Mouse (Mus musculus) heart, embryonic 12.5 days (tissue): ENCODE measurements around the gene Slc15a1. TPM values are rescaled to one million over a fixed set of nuclear protein-coding genes. Genes with fewer than 3 reads are reported as not detected.

Experiments
- ATAC-seq: fragments of 200-750 bp; cut with Nextera tagmentation; 2 replicates; pipeline ENCODE4 v1.8.0; 2017; ENCODE audit warnings: moderate TSS enrichment, moderate library complexity; ENCODE audit not compliant: insufficient number of reproducible peaks, low FRiP score
- H3K27ac ChIP-seq: fragments of 300-500 bp; sonication (generic); 2 replicates; pipeline ENCODE4 v1.5.1; 2016; ENCODE audit warnings: mild to moderate bottlenecking, moderate library complexity; ENCODE audit not compliant: poor library complexity, severe bottlenecking
- H3K27me3 ChIP-seq: fragments of 300-500 bp; sonication (generic); replicated peaks from 2 replicates; pipeline ENCODE4 v1.6.1; 2016; ENCODE audit warnings: mild to moderate bottlenecking, moderate library complexity
- H3K36me3 ChIP-seq: fragments of 300-500 bp; sonication (generic); 2 replicates; pipeline ENCODE4 v1.6.1; 2016; ENCODE audit warnings: mild to moderate bottlenecking, moderate library complexity
- H3K4me1 ChIP-seq: fragments of 300-500 bp; sonication (generic); replicated peaks from 2 replicates; pipeline ENCODE4 v1.6.1; 2016; ENCODE audit warnings: mild to moderate bottlenecking
- H3K4me2 ChIP-seq: fragments of 300-500 bp; sonication (generic); 2 replicates; pipeline ENCODE4 v1.6.1; 2016; ENCODE audit warnings: mild to moderate bottlenecking, moderate library complexity
- H3K4me3 ChIP-seq: fragments of 300-500 bp; sonication (generic); 2 replicates; pipeline ENCODE4 v1.5.1; 2016; ENCODE audit warnings: mild to moderate bottlenecking
- H3K9ac ChIP-seq: fragments of 300-500 bp; sonication (generic); 2 replicates; pipeline ENCODE4 v1.6.1; 2016; ENCODE audit warnings: mild to moderate bottlenecking, moderate library complexity
- H3K9me3 ChIP-seq: fragments of 300-500 bp; sonication (generic); replicated peaks from 2 replicates; pipeline ENCODE4 v1.6.1; 2016; ENCODE audit warnings: mild to moderate bottlenecking, moderate library complexity
- WGBS: fragments of 180-500 bp; shearing (Covaris S2); methylation state at CpG from one replicate; pipeline ENCODE4 v1.1.7; 2016; 5-methylcytosine and 5-hydroxymethylcytosine counted together
- polyA plus RNA-seq: library from polyadenylated mRNA; unstranded; fragments of >200 nt; fragmentation: Nextera tagmentation; extraction: Ambion mirVana; gene quantifications from 2 replicates; pipeline ENCODE4 v1.2.1, GENCODE M21; 2016

Slc15a1 gene
- polyA plus RNA-seq = 0.13 TPM in 1 of 2 replicates, not detected in the other

- peaks cover 11% of the 10 kb centered on the region for H3K4me1 ChIP-seq
- H3K4me2 ChIP-seq = peak within 1 kb of the TSS; percentile 65
- no peaks in the 10 kb centered on the region for H3K9me3 ChIP-seq
- ATAC-seq = no peak
- H3K27ac ChIP-seq = no peak within 1 kb of the TSS
- H3K4me3 ChIP-seq = peak within 1 kb of the TSS; percentile 33
- 9% methylated on average over 33 of the region's 33 CpGs for WGBS
- peaks cover 42% of the 10 kb centered on the region for H3K27me3 ChIP-seq
- no peaks in the 10 kb centered on the region for H3K36me3 ChIP-seq
- H3K9ac ChIP-seq = peak within 1 kb of the TSS; percentile 16; the same call in 1 of the 2 replicates
Observed at GRCm38 (mm10) chr14:121504781-121505484, at the start of gene Slc15a1. Gene Slc15a1, minus strand, starts transcription at chr14:121505252.

DNA sequence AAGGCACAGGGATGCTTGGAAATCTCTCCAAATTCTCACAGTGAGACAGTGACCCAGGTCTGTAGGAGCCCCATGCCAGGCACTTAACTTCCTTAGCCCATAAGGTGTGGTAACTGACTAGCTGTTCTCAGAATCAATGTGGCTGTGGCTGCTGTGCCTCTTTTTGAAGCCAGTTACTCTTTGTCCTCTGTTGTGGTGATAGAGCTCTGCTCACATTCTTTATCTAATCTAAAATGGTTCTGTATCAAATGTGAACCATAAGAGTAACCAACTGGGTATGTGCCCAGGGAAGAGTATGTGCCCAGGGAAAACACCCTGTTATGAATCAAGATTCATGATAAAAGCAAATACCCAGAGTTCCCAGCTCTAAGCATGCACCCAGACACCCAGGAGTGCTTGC, 48.7 kb upstream of the Slc15a1 start:
- no peak for ATAC-seq
- no peak overlapping the region for H3K4me2 ChIP-seq
- H3K36me3 ChIP-seq = peaks cover 11% of the 10 kb centered on the region
- no peaks in the 10 kb centered on the region for H3K27me3 ChIP-seq
- H3K9ac ChIP-seq = no peak overlapping the region
- H3K27ac ChIP-seq = no peak overlapping the region
- H3K4me1 ChIP-seq = no peaks in the 10 kb centered on the region; the same call in 1 of the 2 replicates
- H3K4me3 ChIP-seq = no peak overlapping the region
- H3K9me3 ChIP-seq = no peaks in the 10 kb centered on the region

DNA sequence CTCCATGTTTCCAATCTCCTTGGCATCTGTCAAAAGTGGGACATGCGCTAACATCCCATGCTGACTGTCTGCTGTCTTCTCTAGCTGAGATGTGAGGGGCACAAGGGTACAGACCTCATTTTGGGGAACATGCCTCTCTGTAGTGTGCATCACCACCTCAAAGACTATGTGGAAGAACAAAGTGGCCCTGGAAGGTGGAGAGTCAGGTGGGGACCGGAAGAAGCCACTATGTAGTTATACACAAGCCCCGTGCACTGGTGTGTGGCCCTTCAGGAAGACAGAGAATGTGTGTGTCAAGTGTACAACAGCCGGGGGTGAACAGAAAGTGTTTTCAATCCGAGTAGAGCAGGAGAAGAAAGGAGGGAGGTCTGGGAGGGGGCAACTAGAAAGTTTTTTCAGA, 47.5 kb upstream of the Slc15a1 start:
- Histone ChIP-seq H3K36me3 (peaks cover 11% of the 10 kb centered on the region), H3K4me2 (no peak overlapping the region), H3K9me3 (no peaks in the 10 kb centered on the region), H3K4me1 (peaks cover 3% of the 10 kb centered on the region), H3K27ac (no peak overlapping the region), H3K27me3 (no peaks in the 10 kb centered on the region), H3K9ac (no peak overlapping the region), H3K4me3 (no peak overlapping the region)
- ATAC-seq = no peak
- 81% methylated on average over 5 of the region's 5 CpGs for WGBS

GRCm38 (mm10) chr14:121549834-121550233, 44.8 kb upstream of the Slc15a1 start:
- no peak overlapping the region for H3K9ac ChIP-seq
- ATAC-seq = no peak
- no peak overlapping the region for H3K4me2 ChIP-seq
- H3K27ac ChIP-seq = no peak overlapping the region
- no peak overlapping the region for H3K4me3 ChIP-seq
- no peaks in the 10 kb centered on the region for H3K27me3 ChIP-seq
- peaks cover 15% of the 10 kb centered on the region for H3K36me3 ChIP-seq
- no peaks in the 10 kb centered on the region for H3K9me3 ChIP-seq
- peaks cover 10% of the 10 kb centered on the region for H3K4me1 ChIP-seq
- 74% methylated on average over 6 of the region's 6 CpGs for WGBS

- Histone ChIP-seq H3K27ac (no peak overlapping the region), H3K4me1 (peaks cover 10% of the 10 kb centered on the region), H3K9ac (no peak overlapping the region), H3K36me3 (peaks cover 12% of the 10 kb centered on the region; the same call in 1 of the 2 replicates), H3K9me3 (no peaks in the 10 kb centered on the region), H3K4me3 (no peak overlapping the region), H3K27me3 (no peaks in the 10 kb centered on the region), H3K4me2 (no peak overlapping the region)
- 47% methylated on average over 7 of the region's 7 CpGs for WGBS
- no peak for ATAC-seq
Observed at GRCm38 (mm10) chr14:121547745-121548144, 42.7 kb upstream of the Slc15a1 start.

DNA sequence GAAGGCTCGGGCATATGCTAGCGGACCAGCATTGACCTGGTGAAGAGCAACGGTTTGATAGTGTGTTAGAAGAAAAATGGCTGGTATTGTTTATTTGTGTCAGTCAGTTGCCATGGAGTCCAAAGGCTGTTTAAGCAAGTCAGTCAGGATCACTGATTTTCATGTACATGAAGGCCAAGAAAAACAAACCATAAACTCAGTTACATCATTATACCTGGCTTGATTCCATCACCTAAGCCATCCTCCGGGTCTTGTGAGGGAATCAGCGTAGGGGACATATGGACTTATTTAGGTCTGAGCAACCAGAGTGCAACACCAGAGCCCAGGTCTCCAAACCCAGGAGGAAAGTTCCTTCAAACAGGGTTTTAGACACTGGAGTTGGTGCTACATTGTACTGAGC, 41.6 kb upstream of the Slc15a1 start:
- no peak for ATAC-seq
- 82% methylated on average over 5 of the region's 5 CpGs for WGBS
- Histone ChIP-seq H3K4me2 (no peak overlapping the region), H3K27ac (no peak overlapping the region), H3K9ac (no peak overlapping the region), H3K4me3 (no peak overlapping the region), H3K27me3 (no peaks in the 10 kb centered on the region), H3K9me3 (no peaks in the 10 kb centered on the region), H3K36me3 (peaks cover 12% of the 10 kb centered on the region; the same call in 1 of the 2 replicates), H3K4me1 (peaks cover 10% of the 10 kb centered on the region)

- Histone ChIP-seq H3K27me3 (no peaks in the 10 kb centered on the region), H3K4me1 (peaks cover 14% of the 10 kb centered on the region), H3K9me3 (no peaks in the 10 kb centered on the region), H3K9ac (no peak overlapping the region), H3K4me3 (no peak overlapping the region), H3K27ac (no peak overlapping the region), H3K4me2 (no peak overlapping the region), H3K36me3 (peaks cover 12% of the 10 kb centered on the region; the same call in 1 of the 2 replicates)
- 79% methylated on average over 14 of the region's 14 CpGs for WGBS
- ATAC-seq = no peak
Observed at GRCm38 (mm10) chr14:121545551-121546331, 40.7 kb upstream of the Slc15a1 start.

GRCm38 (mm10) chr14:121541262-121541661, 36.2 kb upstream of the Slc15a1 start:
- H3K4me2 ChIP-seq = no peak overlapping the region
- no peaks in the 10 kb centered on the region for H3K27me3 ChIP-seq
- H3K4me1 ChIP-seq = peaks cover 4% of the 10 kb centered on the region; the same call in 1 of the 2 replicates
- ATAC-seq = no peak
- whole genome bisulfite sequencing = 60% methylated on average over 7 of the region's 7 CpGs
- no peak overlapping the region for H3K27ac ChIP-seq
- no peaks in the 10 kb centered on the region; the same call in 1 of the 2 replicates for H3K9me3 ChIP-seq
- H3K4me3 ChIP-seq = no peak overlapping the region
- H3K36me3 ChIP-seq = peaks cover 3% of the 10 kb centered on the region; the same call in 1 of the 2 replicates
- H3K9ac ChIP-seq = no peak overlapping the region

DNA sequence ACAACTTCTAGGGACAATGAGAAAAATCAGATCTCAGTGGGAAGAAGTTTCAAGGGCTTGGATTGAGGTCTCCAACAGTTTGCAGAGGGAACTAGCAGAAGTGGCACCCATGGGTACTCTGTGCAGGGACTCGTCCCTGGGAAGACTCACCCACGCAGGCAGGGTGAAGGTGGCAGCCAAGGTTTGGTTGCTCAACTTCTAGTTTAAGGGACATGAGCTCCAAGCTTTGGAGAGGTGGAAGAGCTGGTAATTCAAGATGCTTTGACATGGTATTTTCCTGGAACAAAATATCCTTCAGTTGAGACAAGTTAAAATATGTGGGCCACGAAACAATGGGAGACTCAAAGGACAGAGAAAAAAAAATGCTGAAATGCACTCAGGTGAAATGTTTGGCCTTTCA, 29.4 kb upstream of the Slc15a1 start:
- WGBS = 75% methylated on average over 3 of the region's 3 CpGs
- Histone ChIP-seq H3K27me3 (peaks cover 5% of the 10 kb centered on the region; the same call in 1 of the 2 replicates), H3K4me3 (no peak overlapping the region), H3K9ac (no peak overlapping the region), H3K4me2 (no peak overlapping the region), H3K9me3 (no peaks in the 10 kb centered on the region; the same call in 1 of the 2 replicates), H3K4me1 (no peaks in the 10 kb centered on the region), H3K36me3 (no peaks in the 10 kb centered on the region), H3K27ac (no peak overlapping the region)
- ATAC-seq = no peak

- 83% methylated on average over 9 of the region's 9 CpGs for WGBS
- no peak overlapping the region for H3K9ac ChIP-seq
- peaks cover 5% of the 10 kb centered on the region; the same call in 1 of the 2 replicates for H3K27me3 ChIP-seq
- H3K9me3 ChIP-seq = no peaks in the 10 kb centered on the region
- H3K4me2 ChIP-seq = no peak overlapping the region
- no peaks in the 10 kb centered on the region for H3K36me3 ChIP-seq
- H3K4me3 ChIP-seq = no peak overlapping the region
- no peaks in the 10 kb centered on the region for H3K4me1 ChIP-seq
- no peak for ATAC-seq
- H3K27ac ChIP-seq = no peak overlapping the region
Observed at GRCm38 (mm10) chr14:121530853-121531252, 25.8 kb upstream of the Slc15a1 start.

- Histone ChIP-seq H3K4me3 (no peak overlapping the region), H3K36me3 (no peaks in the 10 kb centered on the region), H3K27ac (no peak overlapping the region), H3K9me3 (no peaks in the 10 kb centered on the region), H3K4me2 (no peak overlapping the region), H3K4me1 (no peaks in the 10 kb centered on the region), H3K27me3 (peaks cover 5% of the 10 kb centered on the region; the same call in 1 of the 2 replicates), H3K9ac (no peak overlapping the region)
- no peak for ATAC-seq
- 71% methylated on average over 3 of the region's 3 CpGs for WGBS
Observed at GRCm38 (mm10) chr14:121527883-121528282, 22.8 kb upstream of the Slc15a1 start.
